Mouse (Mus musculus) embryo, embryonic 11 days (tissue): ENCODE data around the gene Ddx39b.
"Not testable (repeated sequence)": the region's sequence is repeated elsewhere in the genome, so short reads cannot be mapped to it uniquely, and the experiment has no call there.

Experiments
- DNase-seq: peaks from one replicate; pipeline ENCODE4 v3.0.0-alpha.2; 2015

Gene Ddx39b

GRCm38 (mm10) chr17:35263523-35263883, 22.0 kb downstream of the Ddx39b start:
- no peak for DNase-seq

GRCm38 (mm10) chr17:35267399-35268086, 26.0 kb downstream of the Ddx39b start:
- DNase-seq = no peak

- DNase-seq = peak; percentile 80
Observed at GRCm38 (mm10) chr17:35269653-35270347, 28.3 kb downstream of the Ddx39b start.

- no peak for DNase-seq
Observed at GRCm38 (mm10) chr17:35272249-35272648, 30.7 kb downstream of the Ddx39b start.

- peak; percentile 83 for DNase-seq
Observed at GRCm38 (mm10) chr17:35274770-35275169, 33.2 kb downstream of the Ddx39b start.

- DNase-seq = peak; percentile 14
Observed at GRCm38 (mm10) chr17:35276304-35276864, 34.8 kb downstream of the Ddx39b start.

- DNase-seq = no peak
Observed at GRCm38 (mm10) chr17:35278049-35278448, 36.5 kb downstream of the Ddx39b start.

- DNase-seq = no peak
Observed at GRCm38 (mm10) chr17:35278957-35279688, 37.6 kb downstream of the Ddx39b start.

- DNase-seq = no peak
Observed at GRCm38 (mm10) chr17:35280276-35280675, 38.7 kb downstream of the Ddx39b start.

- no peak for DNase-seq
Observed at GRCm38 (mm10) chr17:35285431-35285830, 43.9 kb downstream of the Ddx39b start.

- peak; percentile 23 for DNase-seq
Observed at GRCm38 (mm10) chr17:35295796-35296195, 54.2 kb downstream of the Ddx39b start.

- not testable (repeated sequence) for DNase-seq
Observed at GRCm38 (mm10) chr17:35300261-35300945, 58.9 kb downstream of the Ddx39b start.

GRCm38 (mm10) chr17:35301645-35302258, 60.2 kb downstream of the Ddx39b start:
- DNase-seq = peak; percentile 70

GRCm38 (mm10) chr17:35303271-35303670, 61.7 kb downstream of the Ddx39b start:
- no peak for DNase-seq
